Mouse (Mus musculus) C2C12 (cell line): ENCODE results near the gene Schip1.

ENCODE experiments used
- CEBPB ChIP-seq: IDR thresholded peaks from one replicate; pipeline ENCODE4 v1.6.1; 2011; ENCODE audit warnings: low read depth, mild to moderate bottlenecking, control low read depth, moderate library complexity
- CTCF ChIP-seq: IDR thresholded peaks from one replicate; pipeline ENCODE4 v1.5.1; 2011; ENCODE audit not compliant: control insufficient read depth, insufficient read depth, insufficient read length
- MAX ChIP-seq: IDR thresholded peaks from one replicate; pipeline ENCODE4 v1.6.1; 2011; ENCODE audit warnings: mild to moderate bottlenecking, control low read depth
- MYOD1 ChIP-seq: IDR thresholded peaks from one replicate; pipeline ENCODE4 v1.6.1; 2011; ENCODE audit warnings: low read depth; ENCODE audit not compliant: control insufficient read depth, insufficient read length
- MYOG ChIP-seq: IDR thresholded peaks from one replicate; pipeline ENCODE4 v1.6.1; 2011; ENCODE audit not compliant: control insufficient read depth, insufficient read length; ENCODE audit errors: extremely low read depth
- USF1 ChIP-seq: IDR thresholded peaks from one replicate; pipeline ENCODE4 v1.6.1; 2011; ENCODE audit warnings: low read depth, mild to moderate bottlenecking, control low read depth, moderate library complexity

DNA sequence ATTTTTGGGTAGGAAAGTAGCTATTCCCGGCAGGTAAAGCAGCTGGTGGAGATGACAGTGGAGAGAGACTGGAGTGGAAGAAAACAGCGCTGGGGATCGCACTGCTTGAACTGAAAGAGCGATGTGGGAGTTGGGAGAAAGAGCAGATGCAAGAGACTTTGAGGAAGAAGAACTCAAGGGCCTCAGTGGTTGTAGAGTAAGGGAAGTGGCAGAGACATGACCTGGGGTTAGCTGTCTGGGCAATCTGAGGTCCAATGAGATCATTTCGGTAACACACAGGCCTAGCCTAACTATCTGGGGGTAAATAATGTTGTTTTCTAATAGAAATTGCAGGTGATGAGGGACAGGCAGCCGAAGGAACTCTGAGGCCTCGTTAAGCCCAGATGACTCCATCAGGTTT is 601.8 kb downstream of the Schip1 start:
- no peak for TF ChIP-seq MYOG
- TF ChIP-seq CTCF: no peak
- no peak for TF ChIP-seq MYOD1
- TF ChIP-seq MAX: no peak
- no peak for TF ChIP-seq CEBPB
- no peak for TF ChIP-seq USF1
